Mouse (Mus musculus): ENCODE data around the gene Scand1.

The Scand1 gene

DNA sequence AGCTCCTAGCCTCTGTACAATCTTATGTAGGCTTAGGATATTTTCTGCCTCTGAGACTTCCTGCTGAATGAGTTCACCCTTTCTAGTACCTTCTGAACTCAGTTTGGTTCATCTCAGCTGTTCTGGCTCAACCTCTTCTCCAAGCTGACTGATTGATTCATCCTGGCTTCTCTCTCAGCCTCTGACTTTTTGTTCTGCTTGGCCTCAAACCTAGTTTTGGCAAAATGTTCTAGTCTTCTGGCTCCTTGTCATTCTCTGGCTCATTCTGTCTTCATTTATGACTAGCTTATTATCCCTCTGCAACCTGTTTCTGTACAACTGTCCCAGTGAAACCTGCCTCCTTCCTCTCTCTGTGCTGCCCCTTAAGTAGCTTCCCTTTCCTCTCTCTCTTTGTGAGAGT lies 6.0 kb upstream of the Scand1 start:
- DNase-seq (ENCODE audit: low read depth, low spot score) = no peak
- Histone ChIP-seq H3K36me3 (ENCODE audit: control insufficient read depth, insufficient read depth, low read length, poor library complexity, severe bottlenecking) (peaks cover 10% of the 10 kb centered on the region; the same call in 1 of the 2 replicates), H3K27me3 (ENCODE audit: control insufficient read depth, insufficient read depth, low read length, poor library complexity, severe bottlenecking) (no peaks in the 10 kb centered on the region)

GRCm38 (mm10) chr2:156314811-156315210 lies 2.3 kb upstream of the Scand1 start:
- no peak for DNase-seq (ENCODE audit: low read depth, low spot score)
- Histone ChIP-seq H3K27me3 (ENCODE audit: control insufficient read depth, insufficient read depth, low read length, poor library complexity, severe bottlenecking) (no peaks in the 10 kb centered on the region), H3K36me3 (ENCODE audit: control insufficient read depth, insufficient read depth, low read length, poor library complexity, severe bottlenecking) (peaks cover 5% of the 10 kb centered on the region; the same call in 1 of the 2 replicates)

DNA sequence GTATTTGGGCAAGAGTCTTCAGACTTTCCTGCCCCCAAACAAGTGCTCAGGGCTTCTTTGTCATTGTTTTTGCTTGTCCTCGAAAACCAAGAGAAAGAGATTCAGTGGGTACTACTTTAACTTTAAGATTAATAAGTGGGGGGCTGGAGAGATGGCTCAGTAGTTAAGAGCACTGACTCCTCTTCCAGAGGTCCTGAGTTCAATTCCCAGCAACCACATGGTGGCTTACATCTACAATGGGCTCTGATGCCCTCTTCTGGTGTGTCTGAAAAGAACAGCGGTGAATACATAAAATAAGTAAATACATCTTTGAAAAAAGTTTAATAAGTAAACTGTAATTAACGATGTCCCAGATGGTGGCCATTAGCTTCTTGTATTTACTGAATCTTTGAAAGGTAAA lies 649 bp upstream of the Scand1 start:
- peak; percentile 51 for DNase-seq (ENCODE audit: low read depth, low spot score)
- H3K36me3 ChIP-seq (ENCODE audit: control insufficient read depth, insufficient read depth, low read length, poor library complexity, severe bottlenecking) = peaks cover 5% of the 10 kb centered on the region; the same call in 1 of the 2 replicates
- H3K27me3 ChIP-seq (ENCODE audit: control insufficient read depth, insufficient read depth, low read length, poor library complexity, severe bottlenecking) = no peaks in the 10 kb centered on the region

GRCm38 (mm10) chr2:156311841-156312291 lies 638 bp downstream of the Scand1 start:
- H3K36me3 ChIP-seq (ENCODE audit: control insufficient read depth, insufficient read depth, low read length, poor library complexity, severe bottlenecking) = peaks cover 5% of the 10 kb centered on the region; the same call in 1 of the 2 replicates
- no peak for DNase-seq (ENCODE audit: low read depth, low spot score)
- no peaks in the 10 kb centered on the region for H3K27me3 ChIP-seq (ENCODE audit: control insufficient read depth, insufficient read depth, low read length, poor library complexity, severe bottlenecking)

DNA sequence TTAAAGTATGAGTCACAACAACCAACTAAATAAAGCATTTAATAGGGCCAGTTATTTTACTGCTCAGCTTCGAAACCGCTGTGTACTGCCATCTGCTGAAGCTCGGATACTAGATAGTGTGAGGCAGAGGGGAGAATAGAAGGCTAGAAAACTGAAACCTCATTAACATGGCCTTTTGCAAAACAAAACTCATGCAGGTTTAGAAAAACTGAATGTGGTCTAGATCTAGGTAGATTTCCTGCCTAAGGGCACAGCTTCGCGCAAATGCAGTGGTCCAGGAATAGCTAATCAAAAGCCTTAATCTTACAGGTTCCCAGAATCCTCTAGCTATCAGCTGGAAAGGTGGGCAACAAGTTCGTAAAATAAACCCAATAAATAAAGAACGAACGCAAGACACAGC lies 1.1 kb downstream of the Scand1 start:
- peaks cover 4% of the 10 kb centered on the region; the same call in 1 of the 2 replicates for H3K36me3 ChIP-seq (ENCODE audit: control insufficient read depth, insufficient read depth, low read length, poor library complexity, severe bottlenecking)
- DNase-seq (ENCODE audit: low read depth, low spot score) = peak; percentile 46
- H3K27me3 ChIP-seq (ENCODE audit: control insufficient read depth, insufficient read depth, low read length, poor library complexity, severe bottlenecking) = no peaks in the 10 kb centered on the region

DNA sequence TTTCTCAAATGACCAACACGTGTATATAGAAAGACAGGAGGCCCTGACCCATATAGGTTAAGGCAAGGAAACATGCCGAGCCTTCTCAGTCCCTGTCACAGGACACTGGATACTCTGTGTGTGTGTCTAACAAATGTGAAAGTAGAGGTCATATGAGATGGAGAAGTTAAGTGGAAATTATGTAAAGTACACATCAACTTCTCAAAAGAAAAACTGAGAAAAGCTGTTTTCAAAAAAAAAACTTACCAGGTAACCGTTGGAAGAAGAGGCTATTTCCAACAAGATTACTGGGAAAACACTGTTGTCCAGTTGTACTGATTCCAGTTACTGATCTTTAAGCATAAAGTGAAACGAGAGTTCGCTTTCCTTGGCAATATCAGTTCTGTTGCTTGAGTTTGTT lies 1.6 kb downstream of the Scand1 start:
- peak; percentile 44 for DNase-seq (ENCODE audit: low read depth, low spot score)
- peaks cover 3% of the 10 kb centered on the region; the same call in 1 of the 2 replicates for H3K36me3 ChIP-seq (ENCODE audit: control insufficient read depth, insufficient read depth, low read length, poor library complexity, severe bottlenecking)
- no peaks in the 10 kb centered on the region for H3K27me3 ChIP-seq (ENCODE audit: control insufficient read depth, insufficient read depth, low read length, poor library complexity, severe bottlenecking)

DNA sequence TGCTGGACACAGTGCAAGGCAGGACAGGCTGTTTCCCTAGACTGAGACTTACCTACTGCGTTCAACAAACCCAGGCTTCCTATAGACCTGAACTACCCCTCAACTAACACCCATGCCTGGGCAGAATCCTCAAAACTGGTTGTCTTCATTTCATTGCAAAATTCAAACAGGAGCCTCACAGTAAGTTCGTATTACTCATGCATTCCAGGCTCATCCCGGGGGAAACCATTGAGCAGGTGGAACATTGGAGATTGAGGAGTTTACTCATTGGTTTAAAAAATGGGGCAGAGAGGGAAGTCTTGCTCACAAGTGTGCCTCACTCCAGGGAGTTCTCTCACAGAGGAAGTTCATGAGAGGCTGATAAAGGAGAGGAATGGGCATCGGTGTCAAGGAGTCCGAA lies 2.0 kb downstream of the Scand1 start:
- DNase-seq (ENCODE audit: low read depth, low spot score) = no peak
- no peaks in the 10 kb centered on the region for H3K27me3 ChIP-seq (ENCODE audit: control insufficient read depth, insufficient read depth, low read length, poor library complexity, severe bottlenecking)
- peaks cover 3% of the 10 kb centered on the region; the same call in 1 of the 2 replicates for H3K36me3 ChIP-seq (ENCODE audit: control insufficient read depth, insufficient read depth, low read length, poor library complexity, severe bottlenecking)

DNA sequence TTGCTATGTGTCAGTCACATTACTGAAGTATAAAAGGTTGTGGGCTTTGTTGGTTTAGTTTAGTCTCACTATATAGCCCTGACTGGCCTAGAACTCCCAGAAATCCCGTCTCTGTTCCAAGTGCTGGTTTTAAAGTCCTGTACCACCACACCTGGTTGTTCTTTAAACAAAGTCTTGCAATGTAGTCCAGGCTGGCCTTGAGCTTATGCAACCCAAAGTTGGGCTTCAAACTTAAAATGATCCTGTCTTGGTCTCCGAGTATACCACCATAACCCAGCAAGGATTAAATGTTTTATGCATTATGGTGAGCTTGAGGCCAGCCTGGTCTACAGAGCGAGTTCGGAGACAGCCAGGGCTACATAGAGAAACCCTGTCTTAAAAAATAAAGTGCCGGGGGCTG lies 2.6 kb downstream of the Scand1 start:
- peaks cover 3% of the 10 kb centered on the region; the same call in 1 of the 2 replicates for H3K36me3 ChIP-seq (ENCODE audit: control insufficient read depth, insufficient read depth, low read length, poor library complexity, severe bottlenecking)
- no peaks in the 10 kb centered on the region for H3K27me3 ChIP-seq (ENCODE audit: control insufficient read depth, insufficient read depth, low read length, poor library complexity, severe bottlenecking)
- no peak for DNase-seq (ENCODE audit: low read depth, low spot score)

DNA sequence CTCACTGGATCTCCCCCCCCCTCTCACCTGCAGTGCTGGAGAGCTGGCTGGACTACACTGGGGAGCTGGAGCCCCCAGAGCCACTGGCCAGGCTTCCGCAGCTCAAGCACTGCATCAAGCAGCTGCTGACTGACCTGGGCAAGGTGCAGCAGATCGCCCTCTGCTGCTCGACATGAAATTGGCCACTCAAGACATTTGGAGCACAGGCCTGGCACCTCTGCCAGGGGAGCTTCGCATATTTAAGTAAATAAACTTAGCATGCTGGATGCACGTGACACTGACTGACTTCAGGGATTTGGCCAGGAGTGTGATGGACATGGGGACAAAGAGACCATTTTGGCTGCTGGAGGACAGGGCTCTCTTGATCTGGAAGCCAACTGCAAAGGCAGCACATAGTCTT lies 5.2 kb downstream of the Scand1 start:
- peak; percentile 63 for DNase-seq (ENCODE audit: low read depth, low spot score)
- H3K27me3 ChIP-seq (ENCODE audit: control insufficient read depth, insufficient read depth, low read length, poor library complexity, severe bottlenecking) = no peaks in the 10 kb centered on the region
- H3K36me3 ChIP-seq (ENCODE audit: control insufficient read depth, insufficient read depth, low read length, poor library complexity, severe bottlenecking) = peaks cover 5% of the 10 kb centered on the region; the same call in 1 of the 2 replicates

DNA sequence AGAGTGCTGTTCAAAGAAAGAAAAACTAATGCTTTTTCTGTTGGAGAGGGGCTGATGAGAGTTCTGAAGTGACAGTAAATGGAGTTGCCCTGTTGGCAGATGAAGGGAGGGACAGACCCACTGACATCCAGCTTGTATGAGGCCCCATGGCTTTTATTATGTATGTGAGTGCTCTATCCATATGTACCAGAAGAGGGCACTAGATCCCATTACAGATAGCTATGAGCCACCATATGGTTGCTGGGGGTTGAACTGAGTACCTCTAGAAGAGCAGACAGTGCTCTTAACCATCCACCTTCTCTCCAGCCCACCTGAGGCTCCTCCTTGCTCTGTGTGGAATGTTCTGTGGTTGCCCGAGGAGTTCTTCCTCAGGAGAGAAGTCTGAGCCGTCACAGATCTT lies 6.7 kb downstream of the Scand1 start:
- H3K36me3 ChIP-seq (ENCODE audit: control insufficient read depth, insufficient read depth, low read length, poor library complexity, severe bottlenecking) = peaks cover 6% of the 10 kb centered on the region; the same call in 1 of the 2 replicates
- H3K27me3 ChIP-seq (ENCODE audit: control insufficient read depth, insufficient read depth, low read length, poor library complexity, severe bottlenecking) = no peaks in the 10 kb centered on the region
- peak; percentile 79 for DNase-seq (ENCODE audit: low read depth, low spot score)

DNA sequence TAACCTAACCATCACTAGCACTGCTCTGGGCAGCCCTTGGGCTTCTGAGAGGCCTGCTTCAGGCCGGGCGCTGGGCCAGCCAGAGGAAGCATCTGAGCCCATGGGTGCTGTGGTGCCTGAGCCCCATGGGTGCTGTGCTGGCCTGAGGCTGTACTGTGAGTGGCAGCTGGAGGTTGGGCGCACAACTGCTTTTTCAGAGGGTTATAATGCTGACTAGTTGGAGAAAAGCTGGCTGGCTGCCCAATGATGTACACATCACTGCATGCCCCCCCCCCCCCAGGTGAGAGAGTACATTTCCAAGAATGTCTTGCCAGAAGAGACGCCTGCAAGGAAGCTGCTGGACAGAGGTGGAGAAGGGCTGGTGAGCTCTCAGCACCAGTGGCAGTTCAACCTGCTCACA lies 8.2 kb downstream of the Scand1 start:
- Histone ChIP-seq H3K36me3 (ENCODE audit: control insufficient read depth, insufficient read depth, low read length, poor library complexity, severe bottlenecking) (peaks cover 5% of the 10 kb centered on the region; the same call in 1 of the 2 replicates), H3K27me3 (ENCODE audit: control insufficient read depth, insufficient read depth, low read length, poor library complexity, severe bottlenecking) (no peaks in the 10 kb centered on the region)
- no peak for DNase-seq (ENCODE audit: low read depth, low spot score)

GRCm38 (mm10) chr2:156302063-156302462 lies 10.4 kb downstream of the Scand1 start:
- no peak for DNase-seq (ENCODE audit: low read depth, low spot score)
- peaks cover 5% of the 10 kb centered on the region; the same call in 1 of the 2 replicates for H3K36me3 ChIP-seq (ENCODE audit: control insufficient read depth, insufficient read depth, low read length, poor library complexity, severe bottlenecking)

GRCm38 (mm10) chr2:156298458-156298857 lies 14.0 kb downstream of the Scand1 start:
- no peak for DNase-seq (ENCODE audit: low read depth, low spot score)
- Histone ChIP-seq H3K27me3 (ENCODE audit: control insufficient read depth, insufficient read depth, low read length, poor library complexity, severe bottlenecking) (no peaks in the 10 kb centered on the region), H3K36me3 (ENCODE audit: control insufficient read depth, insufficient read depth, low read length, poor library complexity, severe bottlenecking) (peaks cover 4% of the 10 kb centered on the region)

More at GRCm38 (mm10) chr2:156302063-156302462, 10.4 kb downstream of the Scand1 start:
- H3K27me3 ChIP-seq (ENCODE audit: control insufficient read depth, insufficient read depth, low read length, poor library complexity, severe bottlenecking) = no peaks in the 10 kb centered on the region

DNA sequence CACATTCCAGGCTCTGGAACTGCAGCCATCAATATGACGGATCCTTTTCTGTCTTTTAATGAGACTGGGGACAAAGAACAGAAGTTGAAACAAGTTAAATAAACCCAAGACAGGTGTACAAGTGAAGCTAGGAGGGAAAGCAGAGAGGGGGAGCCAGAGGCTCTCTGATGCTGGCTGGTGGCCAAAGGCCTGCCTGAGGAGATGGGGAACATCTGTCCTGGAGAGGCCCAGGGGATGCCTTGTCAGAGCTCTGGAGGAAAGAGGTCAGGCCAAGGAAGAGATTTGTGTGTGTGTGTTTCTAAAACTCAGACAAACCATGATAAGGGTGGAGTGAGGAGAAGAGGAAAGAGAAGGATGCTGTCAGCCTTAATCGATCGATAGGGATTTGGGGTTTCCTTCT lies 14.9 kb downstream of the Scand1 start:
- Histone ChIP-seq H3K27me3 (ENCODE audit: control insufficient read depth, insufficient read depth, low read length, poor library complexity, severe bottlenecking) (no peaks in the 10 kb centered on the region), H3K36me3 (ENCODE audit: control insufficient read depth, insufficient read depth, low read length, poor library complexity, severe bottlenecking) (peaks cover 4% of the 10 kb centered on the region)
- no peak for DNase-seq (ENCODE audit: low read depth, low spot score)

GRCm38 (mm10) chr2:156296190-156296589 lies 16.3 kb downstream of the Scand1 start:
- no peak for DNase-seq (ENCODE audit: low read depth, low spot score)
- Histone ChIP-seq H3K27me3 (ENCODE audit: control insufficient read depth, insufficient read depth, low read length, poor library complexity, severe bottlenecking) (no peaks in the 10 kb centered on the region), H3K36me3 (ENCODE audit: control insufficient read depth, insufficient read depth, low read length, poor library complexity, severe bottlenecking) (peaks cover 2% of the 10 kb centered on the region)

DNA sequence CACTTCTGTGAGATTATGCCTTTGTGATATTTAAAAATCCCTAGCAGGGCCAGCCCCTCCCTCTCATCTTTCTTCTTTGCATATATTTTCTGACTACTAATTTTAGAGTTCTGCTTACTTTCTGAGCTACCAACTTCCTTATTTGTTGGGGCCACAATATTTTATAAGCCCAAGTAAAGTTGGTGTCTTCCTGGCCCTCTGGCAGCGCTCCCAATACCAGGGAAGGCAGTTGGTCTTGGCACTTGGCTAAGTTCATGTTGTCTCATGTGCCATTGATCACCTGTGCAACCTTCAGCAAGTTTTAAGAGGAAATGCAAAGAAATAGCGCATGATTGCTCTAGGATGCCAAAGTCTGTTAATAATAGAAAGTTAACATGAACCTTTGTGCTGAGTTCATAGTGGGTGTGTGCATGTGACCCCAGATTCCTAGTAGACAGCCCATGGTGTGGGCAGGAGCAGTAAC lies 16.9 kb downstream of the Scand1 start:
- Histone ChIP-seq H3K27me3 (ENCODE audit: control insufficient read depth, insufficient read depth, low read length, poor library complexity, severe bottlenecking) (no peaks in the 10 kb centered on the region), H3K36me3 (ENCODE audit: control insufficient read depth, insufficient read depth, low read length, poor library complexity, severe bottlenecking) (no peaks in the 10 kb centered on the region; the same call in none of the 2 replicates)
- DNase-seq (ENCODE audit: low read depth, low spot score) = peak; percentile 61
